Mouse (Mus musculus) heart, postnatal 14 days (tissue): Measurements from ENCODE around the gene Col8a2. TPM values are rescaled to one million over a fixed set of nuclear protein-coding genes. Genes with fewer than 3 reads are reported as not detected.

Experiments
- DNase-seq, 2 experiments: peaks; one replicate each; pipeline ENCODE4 v3.0.0; 2021 to 2022
- intact Hi-C: fragments of 180-260 bp; cut with DNase I; formaldehyde crosslinking; loops from one replicate; pipeline ENCODE4 v1.15.1; 2025
- total RNA-seq, 2 experiments: library from RNA; stranded (reverse); gene quantifications; 2 replicates each; pipeline ENCODE4 v1.2.3; 2021

Col8a2 gene
- total RNA-seq, 2 experiments from 2014 or later, result 0.79 to 0.85 TPM

GRCm38 (mm10) chr4:126295937-126296336, 9.3 kb downstream of the Col8a2 start:
- no peak for DNase-seq
- intact Hi-C loops, result no loop called here

GRCm38 (mm10) chr4:126296617-126297101, 10.1 kb downstream of the Col8a2 start:
- intact Hi-C loops, result no loop called here

GRCm38 (mm10) chr4:126300916-126301583, 14.5 kb downstream of the Col8a2 start:
- intact Hi-C loops, result loop anchor here (10.0 kb wide), 1 partner anchor 76 kb away; no protein-coding TSS in a partner anchor

More at GRCm38 (mm10) chr4:126296617-126297101, 10.1 kb downstream of the Col8a2 start:
- peak; percentile 82 to 87 for DNase-seq

GRCm38 (mm10) chr4:126301584-126302309, 15.2 kb downstream of the Col8a2 start:
- no peak for DNase-seq
- intact Hi-C loops, result loop anchor here (10.0 kb wide), 1 partner anchor 77 kb away; no protein-coding TSS in a partner anchor

More at GRCm38 (mm10) chr4:126300916-126301583, 14.5 kb downstream of the Col8a2 start:
- DNase-seq, result no peak

GRCm38 (mm10) chr4:126303877-126304276, 17.3 kb downstream of the Col8a2 start:
- intact Hi-C loops, result loop anchor here (10.0 kb wide), 1 partner anchor 79 kb away; no protein-coding TSS in a partner anchor
- no peak for DNase-seq

GRCm38 (mm10) chr4:126305428-126305827, 18.8 kb downstream of the Col8a2 start:
- intact Hi-C loops, result loop anchor here (10.0 kb wide), 1 partner anchor 81 kb away; no protein-coding TSS in a partner anchor
- DNase-seq, result no peak

GRCm38 (mm10) chr4:126306058-126306457, 19.5 kb downstream of the Col8a2 start:
- DNase-seq, result no peak
- intact Hi-C loops, result loop anchor here (10.0 kb wide), 1 partner anchor 81 kb away; no protein-coding TSS in a partner anchor

GRCm38 (mm10) chr4:126306827-126307226, 20.2 kb downstream of the Col8a2 start:
- intact Hi-C loops, result loop anchor here (10.0 kb wide), 1 partner anchor 82 kb away; no protein-coding TSS in a partner anchor
- DNase-seq, result no peak

GRCm38 (mm10) chr4:126309211-126309921, 22.8 kb downstream of the Col8a2 start:
- intact Hi-C loops, result loop anchor here (1.0 to 10.0 kb wide), 2 partner anchors 31 to 85 kb away; no protein-coding TSS in a partner anchor
- DNase-seq, result peak in 1 of 2 experiments; percentile 54

GRCm38 (mm10) chr4:126309922-126310309, 23.3 kb downstream of the Col8a2 start:
- intact Hi-C loops, result loop anchor here (1.0 to 10.0 kb wide), 4 partner anchors 32 to 223 kb away; no protein-coding TSS in a partner anchor
- DNase-seq, result peak; percentile 88 to 91

GRCm38 (mm10) chr4:126310344-126310743, 23.8 kb downstream of the Col8a2 start:
- no peak for DNase-seq
- intact Hi-C loops, result loop anchor here (5.0 kb wide), 2 partner anchors 133 to 223 kb away; no protein-coding TSS in a partner anchor

- no peak for DNase-seq
- intact Hi-C loops, result loop anchor here (5.0 kb wide), 2 partner anchors 134 to 224 kb away; no protein-coding TSS in a partner anchor
Observed at GRCm38 (mm10) chr4:126311566-126312200, 25.1 kb downstream of the Col8a2 start.

- intact Hi-C loops, result loop anchor here (5.0 kb wide), 2 partner anchors 136 to 226 kb away; no protein-coding TSS in a partner anchor
- DNase-seq, result no peak
Observed at GRCm38 (mm10) chr4:126313202-126313601, 26.6 kb downstream of the Col8a2 start.

- intact Hi-C loops, result loop anchor here (5.0 kb wide), 2 partner anchors 137 to 227 kb away; no protein-coding TSS in a partner anchor
- no peak for DNase-seq
Observed at GRCm38 (mm10) chr4:126314393-126314792, 27.8 kb downstream of the Col8a2 start.

GRCm38 (mm10) chr4:126315931-126316330, 29.3 kb downstream of the Col8a2 start:
- DNase-seq, result peak; percentile 47 to 49
- intact Hi-C loops, result no loop called here

- intact Hi-C loops, result no loop called here
- no peak for DNase-seq
Observed at GRCm38 (mm10) chr4:126316443-126317040, 29.9 kb downstream of the Col8a2 start.

- DNase-seq, result no peak
- intact Hi-C loops, result no loop called here
Observed at GRCm38 (mm10) chr4:126319806-126320205, 33.2 kb downstream of the Col8a2 start.

- intact Hi-C loops, result no loop called here
- peak; percentile 99 to 100 for DNase-seq
Observed at GRCm38 (mm10) chr4:126321111-126321853, 34.7 kb downstream of the Col8a2 start, which contains the start of gene Adprhl2. Gene Adprhl2, minus strand, starts transcription at chr4:126321703.
